Mouse (Mus musculus) myocyte (in vitro differentiated cells): ENCODE measurements at regions not wholly inside any gene's neighbourhood (a gene's known extent, or its start where the extent isn't known, plus 50 kb on each side); places are given as distances from the start of the nearest gene placed in this dataset.
A peak's percentile ranks its signal among the peaks of the same experiment; 100 is the strongest.

Experiments
- H3K27me3 ChIP-seq: one replicate; pipeline ENCODE4 v1.6.1; 2011; ENCODE audit not compliant: control insufficient read depth, insufficient read depth, insufficient read length
- H3K36me3 ChIP-seq: one replicate; pipeline ENCODE4 v1.6.1; 2011; ENCODE audit not compliant: control insufficient read depth, insufficient read depth
- H3K4me2 ChIP-seq: one replicate; pipeline ENCODE4 v1.6.1; 2011; ENCODE audit warnings: low read depth, control low read depth
- H3K4me3 ChIP-seq: one replicate; pipeline ENCODE4 v1.5.1; 2011; ENCODE audit warnings: mild to moderate bottlenecking, control low read depth, moderate library complexity
- H3K79me2 ChIP-seq: one replicate; pipeline ENCODE4 v1.6.1; 2011; ENCODE audit not compliant: control insufficient read depth, insufficient read depth
- H3ac ChIP-seq: one replicate; pipeline ENCODE4 v1.6.1; 2011; ENCODE audit not compliant: control insufficient read depth, insufficient read length
- CEBPB ChIP-seq: IDR thresholded peaks from 2 replicates; pipeline ENCODE4 v1.6.1; 2011; ENCODE audit warnings: mild to moderate bottlenecking, moderate library complexity; ENCODE audit not compliant: poor library complexity, insufficient read depth, severe bottlenecking
- E2F4 ChIP-seq: IDR thresholded peaks from one replicate; pipeline ENCODE4 v1.6.1; 2011; ENCODE audit warnings: mild to moderate bottlenecking, control low read depth, moderate library complexity; ENCODE audit not compliant: insufficient read depth
- MAX ChIP-seq: IDR thresholded peaks from one replicate; pipeline ENCODE4 v1.6.1; 2011; ENCODE audit warnings: low read depth, mild to moderate bottlenecking, control low read depth
- MYOD1 ChIP-seq, 3 experiments: IDR thresholded peaks; one replicate each; pipeline ENCODE4 v1.6.1; 2011; ENCODE audit warnings: control low read depth in 2 of 3, low read depth in 2 of 3, mild to moderate bottlenecking in 2 of 3, moderate library complexity in 1 of 3; ENCODE audit not compliant: insufficient read length in 2 of 3, control insufficient read depth in 1 of 3
- MYOG ChIP-seq, 3 experiments: IDR thresholded peaks; one replicate each; pipeline ENCODE4 v1.6.1; 2011; ENCODE audit warnings: control low read depth in 2 of 3, low read depth in 2 of 3, mild to moderate bottlenecking in 2 of 3; ENCODE audit not compliant: insufficient read length in 2 of 3, control insufficient read depth in 1 of 3, insufficient read depth in 1 of 3
- POLR2A ChIP-seq: IDR thresholded peaks from one replicate; pipeline ENCODE4 v1.6.1; 2011; ENCODE audit warnings: low read depth, mild to moderate bottlenecking, control low read depth, moderate library complexity; ENCODE audit not compliant: insufficient read length
- POLR2AphosphoS2 ChIP-seq: IDR thresholded peaks from one replicate; pipeline ENCODE4 v1.6.1; 2011; ENCODE audit warnings: low read depth, control low read depth; ENCODE audit not compliant: insufficient read length
- REST ChIP-seq: IDR thresholded peaks from one replicate; pipeline ENCODE4 v1.6.1; 2011; ENCODE audit warnings: mild to moderate bottlenecking, control low read depth, moderate library complexity; ENCODE audit not compliant: insufficient read depth, insufficient read length
- SRF ChIP-seq: IDR thresholded peaks from one replicate; pipeline ENCODE4 v1.6.1; 2011; ENCODE audit warnings: low read depth; ENCODE audit not compliant: control insufficient read depth, insufficient read length
- TCF12 ChIP-seq: IDR thresholded peaks from one replicate; pipeline ENCODE4 v1.6.1; 2011; ENCODE audit warnings: mild to moderate bottlenecking, control low read depth; ENCODE audit not compliant: poor library complexity, insufficient read depth, severe bottlenecking
- TCF3 ChIP-seq: IDR thresholded peaks from one replicate; pipeline ENCODE4 v1.6.1; 2011; ENCODE audit warnings: low read depth, control low read depth; ENCODE audit not compliant: insufficient read length
- USF1 ChIP-seq: IDR thresholded peaks from one replicate; pipeline ENCODE4 v1.6.1; 2011; ENCODE audit warnings: low read depth, mild to moderate bottlenecking, control low read depth, moderate library complexity

GRCm38 (mm10) chr3:115642001-115642845, 72.6 kb downstream of the S1pr1 start:
- Histone ChIP-seq H3K27me3 (no peaks in the 10 kb centered on the region), H3K79me2 (no peaks in the 10 kb centered on the region), H3K36me3 (no peaks in the 10 kb centered on the region), H3K4me3 (peak overlapping the region; percentile 22), H3K4me2 (peak overlapping the region; percentile 77), H3ac (no peak overlapping the region)
- TF ChIP-seq MYOD1 (IDR thresholded peaks at IDR 0.05; ENCODE audit: control insufficient read depth in 1 of 3, insufficient read length in 2 of 3, low read depth in 2 of 3), result no peak
- no peak for TF ChIP-seq E2F4
- TF ChIP-seq USF1, result no peak
- TF ChIP-seq POLR2AphosphoS2, result no peak
- no peak for TF ChIP-seq POLR2A
- TF ChIP-seq TCF3, result no peak
- TF ChIP-seq MYOG (IDR thresholded peaks at IDR 0.05; ENCODE audit: control insufficient read depth in 1 of 3, insufficient read depth in 1 of 3, insufficient read length in 2 of 3, low read depth in 2 of 3), result no peak
- no peak for TF ChIP-seq CEBPB
- TF ChIP-seq SRF, result no peak

GRCm38 (mm10) chr3:115641411-115641810, 73.5 kb downstream of the S1pr1 start:
- Histone ChIP-seq H3K79me2 (no peaks in the 10 kb centered on the region), H3K4me3 (peak overlapping the region; percentile 22), H3K4me2 (no peak overlapping the region), H3K36me3 (no peaks in the 10 kb centered on the region), H3K27me3 (no peaks in the 10 kb centered on the region), H3ac (no peak overlapping the region)
- 0 out of 2 replicates have a peak, but pooled peaks have one; percentile 50 for TF ChIP-seq CEBPB
- no peak for TF ChIP-seq TCF3
- TF ChIP-seq E2F4, result no peak
- TF ChIP-seq USF1, result no peak
- no peak for TF ChIP-seq MYOD1 (IDR thresholded peaks at IDR 0.05; ENCODE audit: control insufficient read depth in 1 of 3, insufficient read length in 2 of 3, low read depth in 2 of 3)

GRCm38 (mm10) chr3:115635487-115635886, 79.4 kb downstream of the S1pr1 start:
- H3K27me3 ChIP-seq, result no peaks in the 10 kb centered on the region
- H3K36me3 ChIP-seq, result no peaks in the 10 kb centered on the region
- H3K79me2 ChIP-seq, result no peaks in the 10 kb centered on the region
- no peak overlapping the region for H3K4me3 ChIP-seq
- no peak for TF ChIP-seq CEBPB
- TF ChIP-seq MYOG (IDR thresholded peaks at IDR 0.05; ENCODE audit: control insufficient read depth in 1 of 3, insufficient read depth in 1 of 3, insufficient read length in 2 of 3, low read depth in 2 of 3), result no peak
- no peak for TF ChIP-seq E2F4
- TF ChIP-seq USF1, result no peak
- no peak for TF ChIP-seq TCF12
- no peak for TF ChIP-seq POLR2A
- TF ChIP-seq REST, result no peak
- no peak for TF ChIP-seq MYOD1 (IDR thresholded peaks at IDR 0.05; ENCODE audit: control insufficient read depth in 1 of 3, insufficient read length in 2 of 3, low read depth in 2 of 3)
- no peak for TF ChIP-seq SRF
- no peak for TF ChIP-seq POLR2AphosphoS2
- TF ChIP-seq MAX, result no peak
- TF ChIP-seq TCF3, result no peak
- no peak overlapping the region for H3ac ChIP-seq
- no peak overlapping the region for H3K4me2 ChIP-seq

DNA sequence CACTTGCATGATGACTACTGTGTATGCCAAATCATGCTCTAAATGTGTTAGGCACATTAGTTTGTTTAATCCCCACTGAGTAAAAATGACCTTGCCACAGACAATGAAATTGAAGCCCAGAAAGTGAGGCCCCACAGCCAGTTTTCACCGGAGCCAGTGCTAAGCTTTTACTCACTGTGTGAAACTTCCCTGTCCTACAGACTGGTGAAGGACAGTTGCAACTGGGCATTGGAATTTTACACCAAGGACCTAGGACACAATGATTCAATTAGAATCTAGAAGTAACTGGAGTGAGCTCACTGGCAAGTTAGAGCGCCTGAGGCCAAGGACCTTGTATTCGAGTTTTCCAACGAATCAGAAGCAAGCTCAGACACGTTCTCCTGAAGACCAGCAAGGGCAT, 79.8 kb downstream of the S1pr1 start:
- Histone ChIP-seq H3K27me3 (no peaks in the 10 kb centered on the region), H3K79me2 (no peaks in the 10 kb centered on the region)

GRCm38 (mm10) chr3:115632417-115632743, 82.5 kb downstream of the S1pr1 start:
- no peaks in the 10 kb centered on the region for H3K79me2 ChIP-seq
- no peak overlapping the region for H3K4me2 ChIP-seq
- H3K27me3 ChIP-seq, result no peaks in the 10 kb centered on the region
- no peak overlapping the region for H3ac ChIP-seq
- TF ChIP-seq REST (no peak), TCF12 (no peak), CEBPB (no peak), E2F4 (no peak)
- no peak overlapping the region for H3K4me3 ChIP-seq
- H3K36me3 ChIP-seq, result no peaks in the 10 kb centered on the region

More for the DNA sequence above, 79.8 kb downstream of the S1pr1 start:
- H3ac ChIP-seq, result no peak overlapping the region
- no peak overlapping the region for H3K4me2 ChIP-seq
- TF ChIP-seq POLR2A (no peak), REST (no peak), CEBPB (no peak), TCF3 (no peak), POLR2AphosphoS2 (no peak), USF1 (no peak)
- no peaks in the 10 kb centered on the region for H3K36me3 ChIP-seq
- H3K4me3 ChIP-seq, result no peak overlapping the region
